Mouse (Mus musculus): Measurements from ENCODE around the gene Robo1. TPM values are rescaled to one million over a fixed set of nuclear protein-coding genes. Genes with fewer than 3 reads are reported as not detected.

Robo1 gene
- polyA plus RNA-seq, 1 experiment from 2014 or later, result 26.8 TPM

DNA sequence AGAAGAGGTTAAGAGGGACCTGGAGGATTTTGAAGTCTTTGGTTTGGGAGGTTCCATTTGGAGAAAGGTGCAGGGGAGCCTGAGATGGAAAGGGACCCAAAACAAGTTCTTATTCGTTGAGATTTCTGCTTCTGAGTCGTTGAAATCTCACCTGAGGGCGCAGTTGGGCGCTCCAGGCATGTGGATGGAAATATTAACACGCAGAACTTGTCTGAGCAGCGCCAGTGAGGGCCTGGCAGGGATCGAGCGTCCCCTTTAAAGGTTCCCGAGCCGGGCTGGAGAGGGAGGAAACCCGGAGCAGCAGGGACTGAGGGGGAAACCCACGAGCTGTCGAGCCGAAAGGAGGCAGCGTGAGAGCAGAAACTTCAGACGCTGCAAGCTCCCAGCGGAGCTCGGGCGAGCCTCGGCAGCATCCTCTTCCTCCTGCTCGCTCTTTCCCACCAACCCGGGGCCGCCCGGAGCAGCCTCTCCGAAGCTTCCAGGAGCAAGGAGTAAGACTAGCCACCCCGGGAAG is 354.8 kb downstream of the Robo1 start:
- Histone ChIP-seq H3K27me3 (ENCODE audit: control insufficient read depth, insufficient read depth, low read depth, low read length) (no peaks in the 10 kb centered on the region), H3K27ac (ENCODE audit: low read length) (peak overlapping the region; percentile 98), H3K4me1 (replicated peaks; ENCODE audit: control insufficient read depth, insufficient read depth, low read length) (peaks cover 7% of the 10 kb centered on the region; the same call in 1 of the 2 replicates), H3K36me3 (ENCODE audit: control insufficient read depth, insufficient read depth, low read length) (no peaks in the 10 kb centered on the region), H3K4me2 (ENCODE audit: low read depth, low read length) (peak overlapping the region; percentile 57), H3K9me3 (ENCODE audit: control insufficient read depth, low read length) (no peaks in the 10 kb centered on the region), H3K4me3 (ENCODE audit: low read length) (peak overlapping the region; percentile 84), H3K9ac (ENCODE audit: low read length) (peak overlapping the region; percentile 77)
- under 1% methylated on average over 26 of the region's 26 CpGs for WGBS
- peak; percentile 93 for ATAC-seq (ENCODE audit: low read depth)

DNA sequence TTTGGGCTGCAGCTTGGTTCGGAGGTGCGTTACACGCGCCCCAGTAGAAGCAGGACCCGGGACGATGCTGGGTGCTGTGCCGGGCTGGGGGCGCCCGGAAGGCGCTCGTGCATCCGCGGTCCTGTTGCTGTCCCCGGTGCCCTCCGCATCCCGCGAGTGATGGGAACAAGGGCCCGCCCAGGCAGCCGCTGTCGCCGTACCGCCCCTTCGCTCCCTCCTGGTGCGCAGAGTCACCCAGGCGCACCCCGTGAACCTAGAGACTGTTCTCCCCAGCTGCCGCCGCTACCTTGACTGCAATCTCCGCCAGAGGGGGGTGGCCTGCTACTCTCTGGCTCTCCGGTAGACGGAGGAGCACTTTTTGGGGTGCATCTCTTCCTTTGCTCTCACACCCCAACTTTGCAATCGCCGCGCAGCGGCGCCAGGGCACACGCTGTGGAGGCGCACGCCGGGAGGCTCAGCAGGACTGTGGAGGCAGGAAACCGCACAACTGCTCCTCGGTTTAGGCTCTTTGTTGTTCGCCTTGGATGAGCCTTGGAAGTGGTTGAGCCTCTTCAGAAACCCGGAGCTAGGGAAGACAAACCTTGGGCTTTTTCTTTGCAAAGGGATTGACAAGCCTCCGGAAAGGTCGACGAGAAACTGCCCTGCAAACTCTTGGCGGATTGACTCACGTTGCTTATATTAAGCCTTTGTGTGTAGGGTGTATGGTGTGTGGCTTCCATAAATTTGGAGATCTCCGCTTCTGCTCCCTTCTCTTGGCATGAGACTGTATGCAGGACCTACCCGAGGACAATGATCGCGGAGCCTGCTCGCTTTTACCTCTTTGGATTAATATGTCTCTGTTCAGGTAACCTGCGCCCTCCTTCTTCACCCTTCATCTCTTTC is 355.5 kb downstream of the Robo1 start:
- ATAC-seq (ENCODE audit: low read depth), result peak; percentile 85

DNA sequence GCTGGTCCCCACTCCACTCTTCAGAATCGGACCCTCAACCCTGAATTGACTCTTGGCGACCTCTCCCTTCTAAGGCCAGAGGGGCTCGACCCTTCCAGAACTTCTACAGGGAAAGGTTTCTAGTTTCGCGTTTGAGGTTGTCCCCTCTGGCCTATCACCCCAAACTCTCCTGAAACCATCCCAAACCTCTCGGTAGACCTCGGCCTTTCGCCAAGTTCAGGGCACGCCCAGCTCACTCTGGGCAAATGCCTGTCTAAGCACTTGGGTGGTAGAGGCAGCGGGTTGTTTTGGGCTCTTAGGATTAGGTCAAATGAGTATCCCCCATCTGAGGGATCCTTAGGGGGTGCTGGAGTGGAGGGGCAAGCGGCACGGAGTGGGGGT is 356.1 kb downstream of the Robo1 start:
- ATAC-seq (ENCODE audit: low read depth), result peak; percentile 5
- 0% methylated on average over 12 of the region's 12 CpGs for WGBS
- Histone ChIP-seq H3K9me3 (ENCODE audit: control insufficient read depth, low read length) (no peaks in the 10 kb centered on the region), H3K9ac (ENCODE audit: low read length) (peak overlapping the region; percentile 77), H3K36me3 (ENCODE audit: control insufficient read depth, insufficient read depth, low read length) (no peaks in the 10 kb centered on the region), H3K4me1 (replicated peaks; ENCODE audit: control insufficient read depth, insufficient read depth, low read length) (peaks cover 7% of the 10 kb centered on the region; the same call in 1 of the 2 replicates), H3K27me3 (ENCODE audit: control insufficient read depth, insufficient read depth, low read depth, low read length) (no peaks in the 10 kb centered on the region), H3K27ac (ENCODE audit: low read length) (peak overlapping the region; percentile 98; the same call in 1 of the 2 replicates), H3K4me2 (ENCODE audit: low read depth, low read length) (peak overlapping the region; percentile 57), H3K4me3 (ENCODE audit: low read length) (peak overlapping the region; percentile 84)

More for the DNA sequence above, 355.5 kb downstream of the Robo1 start:
- Histone ChIP-seq H3K4me2 (ENCODE audit: low read depth, low read length) (peak overlapping the region; percentile 57), H3K27ac (ENCODE audit: low read length) (peak overlapping the region; percentile 98), H3K9ac (ENCODE audit: low read length) (peak overlapping the region; percentile 77), H3K4me1 (replicated peaks; ENCODE audit: control insufficient read depth, insufficient read depth, low read length) (peaks cover 7% of the 10 kb centered on the region; the same call in 1 of the 2 replicates), H3K27me3 (ENCODE audit: control insufficient read depth, insufficient read depth, low read depth, low read length) (no peaks in the 10 kb centered on the region), H3K36me3 (ENCODE audit: control insufficient read depth, insufficient read depth, low read length) (no peaks in the 10 kb centered on the region), H3K4me3 (ENCODE audit: low read length) (peak overlapping the region; percentile 84), H3K9me3 (ENCODE audit: control insufficient read depth, low read length) (no peaks in the 10 kb centered on the region)
- under 1% methylated on average over 55 of the region's 55 CpGs for WGBS

- Histone ChIP-seq H3K36me3 (ENCODE audit: control insufficient read depth, insufficient read depth, low read length) (no peaks in the 10 kb centered on the region), H3K27ac (ENCODE audit: low read length) (0 out of 2 replicates have a peak overlapping the region, but pooled peaks have one; percentile 51), H3K9me3 (ENCODE audit: control insufficient read depth, low read length) (no peaks in the 10 kb centered on the region), H3K4me3 (ENCODE audit: low read length) (peak overlapping the region; percentile 84), H3K9ac (ENCODE audit: low read length) (peak overlapping the region; percentile 77), H3K27me3 (ENCODE audit: control insufficient read depth, insufficient read depth, low read depth, low read length) (no peaks in the 10 kb centered on the region), H3K4me1 (replicated peaks; ENCODE audit: control insufficient read depth, insufficient read depth, low read length) (peaks cover 7% of the 10 kb centered on the region; the same call in 1 of the 2 replicates), H3K4me2 (ENCODE audit: low read depth, low read length) (peak overlapping the region; percentile 57)
- 26% methylated on average over 4 of the region's 4 CpGs for WGBS
- ATAC-seq (ENCODE audit: low read depth), result no peak
Measured at GRCm38 (mm10) chr16:72664806-72665205, 356.7 kb downstream of the Robo1 start.

GRCm38 (mm10) chr16:72665454-72665853 is 357.3 kb downstream of the Robo1 start:
- no peaks in the 10 kb centered on the region for H3K27me3 ChIP-seq (ENCODE audit: control insufficient read depth, insufficient read depth, low read depth, low read length)
- peak overlapping the region; percentile 54 for H3K9ac ChIP-seq (ENCODE audit: low read length)
- peak overlapping the region; percentile 55 for H3K4me2 ChIP-seq (ENCODE audit: low read depth, low read length)
- whole genome bisulfite sequencing, result 37% methylated on average over 5 of the region's 5 CpGs
- no peak overlapping the region for H3K27ac ChIP-seq (ENCODE audit: low read length)
- ATAC-seq (ENCODE audit: low read depth), result no peak
- H3K4me1 ChIP-seq (replicated peaks; ENCODE audit: control insufficient read depth, insufficient read depth, low read length), result peaks cover 7% of the 10 kb centered on the region; the same call in 1 of the 2 replicates
- peak overlapping the region; percentile 46 for H3K4me3 ChIP-seq (ENCODE audit: low read length)
- H3K36me3 ChIP-seq (ENCODE audit: control insufficient read depth, insufficient read depth, low read length), result no peaks in the 10 kb centered on the region
- H3K9me3 ChIP-seq (ENCODE audit: control insufficient read depth, low read length), result no peaks in the 10 kb centered on the region

DNA sequence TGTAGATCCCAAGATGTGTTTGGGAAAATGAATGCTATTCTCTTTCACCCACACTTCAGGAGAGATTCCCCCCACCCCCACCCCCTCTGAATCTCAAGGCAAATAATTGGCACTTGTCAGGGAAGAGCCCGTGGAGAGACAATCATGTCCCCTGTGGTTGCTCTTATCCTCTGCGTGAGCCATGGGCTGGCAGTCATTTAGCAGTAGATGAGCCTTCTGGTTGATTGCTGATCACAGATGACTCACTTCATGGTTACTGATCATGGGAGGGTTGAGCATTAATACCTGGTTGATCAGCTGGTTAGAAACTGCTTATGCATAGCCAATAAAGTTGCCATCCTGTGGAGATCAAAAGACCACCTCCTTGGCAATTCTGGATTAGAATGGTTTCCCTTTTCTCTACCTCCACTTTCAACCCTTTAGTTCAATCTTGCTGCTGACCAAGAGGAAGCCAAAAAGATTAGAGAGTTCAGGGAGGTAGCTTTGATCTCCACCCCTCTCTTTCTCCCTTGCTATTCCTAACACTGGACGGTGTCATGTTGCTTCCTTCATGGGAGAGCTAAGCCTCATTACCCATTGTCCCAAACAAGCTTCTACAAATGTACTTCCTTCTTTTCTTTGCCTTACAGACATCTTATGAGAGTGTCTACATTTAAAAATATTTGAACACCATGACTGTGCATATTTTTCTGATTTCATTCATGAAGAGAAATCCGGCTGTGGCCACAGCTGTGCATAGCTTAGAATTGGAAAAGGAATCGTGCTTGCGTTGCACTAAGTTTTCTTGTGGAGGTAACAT is 362.3 kb downstream of the Robo1 start:
- H3K9me3 ChIP-seq (ENCODE audit: control insufficient read depth, low read length), result no peaks in the 10 kb centered on the region
- peaks cover 4% of the 10 kb centered on the region; the same call in 1 of the 2 replicates for H3K36me3 ChIP-seq (ENCODE audit: control insufficient read depth, insufficient read depth, low read length)
- 55% methylated on average over 6 of the region's 6 CpGs for WGBS
- peaks cover 4% of the 10 kb centered on the region; the same call in 1 of the 2 replicates for H3K4me1 ChIP-seq (replicated peaks; ENCODE audit: control insufficient read depth, insufficient read depth, low read length)
- no peak overlapping the region for H3K4me3 ChIP-seq (ENCODE audit: low read length)
- H3K27ac ChIP-seq (ENCODE audit: low read length), result no peak overlapping the region
- no peak overlapping the region for H3K9ac ChIP-seq (ENCODE audit: low read length)
- ATAC-seq (ENCODE audit: low read depth), result no peak
- no peak overlapping the region for H3K4me2 ChIP-seq (ENCODE audit: low read depth, low read length)
- H3K27me3 ChIP-seq (ENCODE audit: control insufficient read depth, insufficient read depth, low read depth, low read length), result no peaks in the 10 kb centered on the region

DNA sequence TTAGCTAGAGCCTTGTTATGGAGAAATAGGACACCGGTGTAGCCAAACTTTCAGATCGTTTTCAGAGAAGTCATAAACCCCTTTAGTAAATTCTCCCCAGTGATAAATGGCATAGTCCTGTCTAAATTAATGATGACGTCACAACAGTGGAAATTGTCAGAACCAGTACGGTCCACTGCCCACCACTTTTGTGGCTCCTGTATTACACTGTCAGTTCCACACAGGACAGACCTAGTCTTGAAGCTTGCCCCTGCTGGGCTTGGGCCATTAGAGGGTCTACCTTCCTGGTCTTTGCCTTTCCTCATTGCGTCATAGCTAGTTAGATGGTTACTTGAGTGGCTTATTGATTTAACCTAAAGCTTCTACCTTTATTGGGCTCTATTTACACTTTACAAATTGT is 369.1 kb downstream of the Robo1 start:
- Histone ChIP-seq H3K27ac (ENCODE audit: low read length) (no peak overlapping the region), H3K4me2 (ENCODE audit: low read depth, low read length) (no peak overlapping the region), H3K4me3 (ENCODE audit: low read length) (no peak overlapping the region), H3K36me3 (ENCODE audit: control insufficient read depth, insufficient read depth, low read length) (peaks cover 3% of the 10 kb centered on the region; the same call in 1 of the 2 replicates), H3K9me3 (ENCODE audit: control insufficient read depth, low read length) (no peaks in the 10 kb centered on the region), H3K9ac (ENCODE audit: low read length) (no peak overlapping the region), H3K27me3 (ENCODE audit: control insufficient read depth, insufficient read depth, low read depth, low read length) (no peaks in the 10 kb centered on the region), H3K4me1 (replicated peaks; ENCODE audit: control insufficient read depth, insufficient read depth, low read length) (no peaks in the 10 kb centered on the region)
- WGBS, result 74% methylated on average over 5 of the region's 5 CpGs
- ATAC-seq (ENCODE audit: low read depth), result no peak

DNA sequence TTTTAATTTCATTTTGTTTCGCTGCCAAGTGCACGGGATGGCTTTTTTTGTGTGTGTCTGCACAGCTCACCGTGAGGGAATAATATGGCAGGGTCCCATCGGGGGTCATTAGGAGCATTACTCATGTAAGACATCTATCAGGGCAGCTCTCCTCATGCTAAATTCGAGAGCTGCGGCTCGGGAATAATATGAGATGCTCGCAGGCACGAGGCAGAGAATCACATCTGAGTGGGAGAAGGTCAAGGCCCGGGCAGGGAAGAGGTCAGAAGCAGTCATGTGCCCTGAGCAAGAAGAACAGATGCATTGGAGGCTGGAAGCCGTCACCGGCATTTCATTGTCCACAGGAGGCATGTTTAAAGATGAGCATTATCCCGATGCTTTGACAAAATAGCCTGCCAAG is 370.3 kb downstream of the Robo1 start:
- ATAC-seq (ENCODE audit: low read depth), result no peak
- Histone ChIP-seq H3K4me3 (ENCODE audit: low read length) (no peak overlapping the region), H3K36me3 (ENCODE audit: control insufficient read depth, insufficient read depth, low read length) (no peaks in the 10 kb centered on the region), H3K27ac (ENCODE audit: low read length) (no peak overlapping the region), H3K4me2 (ENCODE audit: low read depth, low read length) (no peak overlapping the region), H3K9me3 (ENCODE audit: control insufficient read depth, low read length) (no peaks in the 10 kb centered on the region), H3K27me3 (ENCODE audit: control insufficient read depth, insufficient read depth, low read depth, low read length) (no peaks in the 10 kb centered on the region), H3K4me1 (replicated peaks; ENCODE audit: control insufficient read depth, insufficient read depth, low read length) (no peaks in the 10 kb centered on the region), H3K9ac (ENCODE audit: low read length) (no peak overlapping the region)
- 38% methylated on average over 13 of the region's 13 CpGs for WGBS

Measured in lung, embryonic 16.5 days (tissue).